Mouse (Mus musculus) olfactory bulb, adult 2 months (tissue): ENCODE results near the gene Ptgfrn. TPM values are rescaled to one million over a fixed set of nuclear protein-coding genes. Genes with fewer than 3 reads are reported as not detected.

ENCODE experiments used
- H3K27ac ChIP-seq: fragments of 200-500 bp; 2 replicates; pipeline ENCODE4 v1.5.1; 2012; ENCODE audit warnings: low read depth, low read length; ENCODE audit not compliant: insufficient read depth
- H3K4me1 ChIP-seq: fragments of 200-500 bp; 2 replicates; pipeline ENCODE4 v1.6.1; 2012; ENCODE audit warnings: low read length; ENCODE audit not compliant: control insufficient read depth, insufficient read depth
- H3K4me3 ChIP-seq: fragments of 200-500 bp; 2 replicates; pipeline ENCODE4 v1.5.1; 2012; ENCODE audit warnings: mild to moderate bottlenecking, low read depth, low read length, moderate library complexity; ENCODE audit not compliant: insufficient read depth
- CTCF ChIP-seq: fragments of 200-500 bp; IDR thresholded peaks from 2 replicates; pipeline ENCODE4 v1.5.1; 2012; ENCODE audit warnings: low read depth, mild to moderate bottlenecking, low read length, moderate library complexity; ENCODE audit not compliant: insufficient read depth
- POLR2A ChIP-seq: fragments of 200-500 bp; IDR thresholded peaks from 2 replicates; pipeline ENCODE4 v1.6.1; 2012; ENCODE audit warnings: mild to moderate bottlenecking, low read depth, low read length, moderate library complexity; ENCODE audit not compliant: insufficient read depth
- WGBS: fragments of 180-500 bp; shearing (Covaris S2); methylation state at CpG from one replicate; pipeline ENCODE4 v1.1.7; 2018; 5-methylcytosine and 5-hydroxymethylcytosine counted together
- polyA plus RNA-seq: library from polyadenylated mRNA; stranded (reverse); fragments of >200 nt; gene quantifications from 2 replicates; pipeline ENCODE4 v1.2.4, GENCODE M21; 2012; ENCODE audit warnings: low replicate concordance; ENCODE audit not compliant: missing spikeins, insufficient read depth, insufficient read length

Ptgfrn gene
- polyA plus RNA-seq, 1 experiment, result not detected

DNA sequence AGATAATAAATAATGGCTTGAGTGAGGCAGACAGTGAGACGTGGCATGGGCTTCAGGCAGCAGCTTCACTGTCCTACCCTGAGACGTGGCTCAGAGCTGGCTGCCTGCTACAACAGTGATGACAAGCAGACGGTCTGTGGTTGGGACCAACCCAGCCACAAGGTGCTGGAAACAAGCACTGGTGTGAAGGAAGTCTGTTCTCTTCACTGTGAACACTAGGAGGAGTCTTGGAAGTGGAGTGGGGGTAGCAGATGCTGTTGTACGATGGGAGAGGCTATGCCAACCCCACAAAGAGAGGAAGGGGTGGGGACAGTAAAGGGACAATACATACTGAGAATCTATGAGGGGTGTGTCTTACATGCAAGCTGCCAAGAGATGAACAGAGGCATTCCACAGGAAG, 12.0 kb downstream of the Ptgfrn start:
- Histone ChIP-seq H3K4me3 (no peak overlapping the region), H3K27ac (no peak overlapping the region), H3K4me1 (peaks cover 14% of the 10 kb centered on the region; the same call in 1 of the 2 replicates)
- no peak for TF ChIP-seq POLR2A
- no peak for TF ChIP-seq CTCF
- 71% methylated on average over 4 of the region's 4 CpGs for WGBS

DNA sequence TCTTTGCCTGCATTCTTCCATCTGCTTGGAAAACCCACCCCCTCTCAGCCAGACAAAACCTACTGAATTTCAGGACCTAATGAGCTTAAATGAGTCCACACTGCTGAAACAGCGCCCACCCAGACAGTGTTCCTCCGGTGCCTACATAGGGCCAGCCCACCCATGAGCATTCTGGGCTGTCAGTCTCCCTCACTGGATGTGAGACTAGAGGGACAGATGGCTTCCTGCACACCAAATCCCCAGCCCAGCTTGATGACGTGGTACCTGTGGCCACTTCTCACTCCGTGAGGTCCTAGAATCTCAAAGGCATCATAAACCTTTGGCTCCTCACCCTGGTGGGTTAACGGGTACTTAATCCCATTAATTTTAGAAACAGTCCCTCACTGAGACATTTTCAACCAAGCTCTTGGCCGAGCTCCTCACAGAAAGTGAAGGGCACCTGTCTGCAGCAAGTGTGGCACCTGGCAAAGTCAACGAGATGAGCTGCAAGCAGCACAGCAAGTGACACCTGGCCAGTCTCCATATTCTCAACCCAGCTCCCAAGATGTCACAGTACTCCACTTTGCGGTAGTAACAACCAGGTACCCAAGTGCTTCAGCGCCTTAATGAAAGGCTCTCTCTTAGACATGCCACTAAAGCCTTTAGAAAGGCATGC, 12.8 kb downstream of the Ptgfrn start:
- Histone ChIP-seq H3K27ac (no peak overlapping the region), H3K4me3 (no peak overlapping the region), H3K4me1 (peaks cover 13% of the 10 kb centered on the region; the same call in 1 of the 2 replicates)
- TF ChIP-seq POLR2A, result no peak
- TF ChIP-seq CTCF, result no peak
- 74% methylated on average over 9 of the region's 9 CpGs for WGBS

GRCm38 (mm10) chr3:101095761-101096449, 14.2 kb downstream of the Ptgfrn start:
- H3K4me3 ChIP-seq, result no peak overlapping the region
- TF ChIP-seq POLR2A (no peak), CTCF (no peak)
- H3K4me1 ChIP-seq, result peaks cover 7% of the 10 kb centered on the region; the same call in 1 of the 2 replicates
- whole genome bisulfite sequencing, result 73% methylated on average over 5 of the region's 5 CpGs
- no peak overlapping the region for H3K27ac ChIP-seq

DNA sequence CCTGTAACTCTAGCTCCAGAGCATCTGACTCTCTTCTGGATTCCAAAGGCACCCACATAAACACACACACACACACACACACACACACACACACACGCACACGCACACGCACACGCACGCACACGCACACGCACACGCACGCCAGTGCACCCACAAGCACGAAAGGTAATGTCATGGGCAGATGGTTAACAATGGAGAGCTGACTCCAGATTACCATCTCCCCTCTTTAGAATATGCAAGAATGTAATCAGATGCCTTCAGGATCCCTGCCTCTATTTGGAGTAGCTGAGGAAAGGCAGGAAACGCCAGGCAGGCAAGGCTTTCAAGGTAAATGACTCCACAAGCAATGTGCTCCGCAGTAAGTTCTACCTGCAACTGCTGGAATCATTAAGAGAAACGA, 17.9 kb downstream of the Ptgfrn start:
- WGBS, result 92% methylated on average over 13 of the region's 13 CpGs
- no peak for TF ChIP-seq CTCF
- H3K4me3 ChIP-seq, result no peak overlapping the region
- H3K27ac ChIP-seq, result no peak overlapping the region
- H3K4me1 ChIP-seq, result peaks cover 4% of the 10 kb centered on the region; the same call in 1 of the 2 replicates

GRCm38 (mm10) chr3:101086584-101087445, 23.3 kb downstream of the Ptgfrn start:
- no peak overlapping the region for H3K27ac ChIP-seq
- no peak overlapping the region for H3K4me3 ChIP-seq
- no peaks in the 10 kb centered on the region for H3K4me1 ChIP-seq
- WGBS, result 89% methylated on average over 7 of the region's 7 CpGs
- TF ChIP-seq POLR2A, result no peak

DNA sequence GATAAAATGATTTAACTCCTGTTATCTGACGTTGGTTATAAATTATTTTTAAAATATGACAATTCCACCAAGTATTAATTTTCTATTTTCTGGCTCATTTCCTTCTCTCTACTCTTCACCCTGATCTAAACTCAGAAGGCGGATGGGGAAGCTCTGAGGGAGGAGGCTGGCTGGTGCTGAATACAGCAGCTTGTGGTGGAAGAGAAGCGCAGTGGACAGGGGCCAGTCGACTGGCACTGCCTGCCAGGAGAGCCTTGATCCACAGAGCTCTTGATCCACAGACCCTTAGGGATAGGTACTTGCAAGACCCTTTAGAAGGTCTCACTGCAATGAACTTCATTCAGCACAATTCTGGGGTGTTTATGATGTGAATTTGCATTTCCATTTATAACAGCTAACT, 29.2 kb downstream of the Ptgfrn start:
- 87% methylated on average over 4 of the region's 4 CpGs for WGBS
- TF ChIP-seq POLR2A (no peak), CTCF (no peak)

DNA sequence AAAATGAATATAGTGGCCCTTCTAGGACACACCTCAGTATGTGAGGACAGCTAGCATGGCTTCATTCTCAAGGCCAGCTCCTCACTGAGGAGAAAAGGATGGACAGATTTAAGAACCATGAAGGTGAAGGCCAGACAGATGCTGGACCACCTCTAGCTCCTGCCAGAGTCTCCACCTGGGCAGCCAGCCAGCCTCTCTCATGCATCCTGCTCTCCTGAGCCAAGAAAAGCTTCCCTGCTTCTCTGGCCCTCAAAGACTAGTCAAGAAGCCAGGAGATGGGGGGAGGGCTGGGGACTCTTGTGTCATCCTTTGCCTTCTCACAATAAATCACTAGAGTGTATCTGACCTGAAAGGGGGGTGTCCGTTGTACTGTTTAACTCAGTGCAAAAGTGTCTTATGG, 31.7 kb downstream of the Ptgfrn start:
- TF ChIP-seq CTCF (no peak), POLR2A (no peak)
- Histone ChIP-seq H3K4me1 (0 out of 2 replicates have a peak, but pooled peaks cover 4% of the 10 kb centered on the region), H3K27ac (no peak overlapping the region), H3K4me3 (no peak overlapping the region)
- 73% methylated on average over 1 of the region's 1 CpGs for WGBS

More for the DNA sequence above, 29.2 kb downstream of the Ptgfrn start:
- Histone ChIP-seq H3K4me3 (no peak overlapping the region), H3K4me1 (0 out of 2 replicates have a peak, but pooled peaks cover 4% of the 10 kb centered on the region), H3K27ac (no peak overlapping the region)

- WGBS, result 74% methylated on average over 6 of the region's 6 CpGs
- H3K4me3 ChIP-seq, result no peak overlapping the region
- TF ChIP-seq CTCF, result no peak
- no peak for TF ChIP-seq POLR2A
- peaks cover 7% of the 10 kb centered on the region; the same call in 1 of the 2 replicates for H3K4me1 ChIP-seq
- H3K27ac ChIP-seq, result no peak overlapping the region
Observed at GRCm38 (mm10) chr3:101077710-101078100, 32.4 kb downstream of the Ptgfrn start.

DNA sequence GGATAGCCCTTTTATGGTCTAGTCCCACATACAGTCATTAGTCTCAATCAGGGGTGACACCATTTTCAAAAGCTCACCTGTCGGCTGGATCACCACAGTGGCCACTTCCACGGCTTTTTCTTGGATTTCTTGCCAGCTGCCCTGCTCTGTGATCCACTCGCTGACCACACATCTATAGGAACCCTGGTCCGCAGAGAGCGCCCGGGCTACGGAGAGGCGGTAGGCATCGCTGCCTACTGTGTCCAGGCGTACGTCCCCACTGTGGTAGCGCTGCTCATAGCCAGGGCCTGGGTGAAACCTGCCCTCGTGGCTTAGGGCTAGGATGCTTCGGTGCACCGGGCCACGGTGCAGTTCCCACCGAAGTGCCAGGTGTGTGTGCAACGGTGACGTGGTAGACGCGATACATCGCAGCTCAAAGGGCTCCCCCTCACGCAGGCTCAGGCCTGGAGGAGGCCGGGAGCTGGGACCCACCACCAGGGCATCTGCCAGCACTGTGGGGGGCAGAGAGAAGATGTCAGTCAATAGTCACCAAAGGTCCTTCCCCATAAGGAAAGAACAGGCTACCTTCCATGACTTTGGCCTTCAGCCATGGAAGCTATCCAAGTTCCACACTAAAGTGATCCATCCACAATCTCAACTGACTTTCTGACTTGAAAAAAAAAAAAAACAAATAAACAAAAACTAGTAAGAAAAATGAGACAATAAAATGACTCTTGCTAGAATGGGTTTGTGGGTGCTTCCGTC, 32.9 kb downstream of the Ptgfrn start:
- TF ChIP-seq CTCF (no peak), POLR2A (no peak)
- Histone ChIP-seq H3K27ac (no peak overlapping the region), H3K4me3 (no peak overlapping the region), H3K4me1 (peaks cover 7% of the 10 kb centered on the region; the same call in 1 of the 2 replicates)
- WGBS, result 95% methylated on average over 25 of the region's 25 CpGs
